Mouse (Mus musculus): ENCODE measurements around the gene Trappc10. TPM values are rescaled to one million over a fixed set of nuclear protein-coding genes. Genes with fewer than 3 reads are reported as not detected.

Gene Trappc10
- polyA plus RNA-seq, 1 experiment from 2014 or later: 13.3 TPM

DNA sequence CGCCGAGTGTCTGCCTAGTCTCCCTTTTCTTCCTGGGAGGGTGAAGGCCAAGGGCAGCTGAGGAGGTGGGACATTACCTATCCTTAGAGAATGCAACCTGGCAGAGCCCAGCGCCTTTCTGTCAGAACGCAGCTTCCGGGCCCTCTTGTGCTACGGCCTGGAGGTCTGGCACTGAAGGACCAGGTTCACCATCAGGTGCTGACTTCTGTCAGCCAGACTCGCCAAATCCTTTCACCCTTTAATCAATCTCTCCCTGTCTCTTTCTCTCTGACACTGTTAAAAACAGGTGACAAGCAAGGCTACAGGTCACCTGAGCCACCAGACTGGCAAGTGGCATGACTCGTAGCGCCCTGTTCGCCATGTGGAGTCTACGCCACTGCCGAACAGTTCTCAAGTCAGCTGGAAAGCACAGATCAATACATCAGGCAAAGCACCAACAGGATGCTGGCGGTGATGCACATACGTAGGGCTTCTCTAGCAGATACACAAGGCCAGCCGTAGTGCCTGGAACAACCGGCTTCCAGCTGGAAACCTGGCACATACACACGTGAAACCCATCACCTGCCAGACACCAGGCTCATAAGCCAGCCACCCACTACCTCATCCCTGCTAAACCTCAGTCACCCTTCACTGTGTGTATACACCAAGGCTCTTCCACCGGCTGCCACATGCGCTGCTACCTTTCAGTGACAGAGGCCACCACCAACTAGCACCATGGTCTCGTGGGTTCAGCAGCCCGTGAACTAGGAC, 79.0 kb downstream of the Trappc10 start:
- Histone ChIP-seq H3K27ac (ENCODE audit: low read depth, low read length) (no peak overlapping the region), H3K36me3 (ENCODE audit: control insufficient read depth, insufficient read depth, low read length) (peaks cover 37% of the 10 kb centered on the region)
- WGBS: 94% methylated on average over 21 of the region's 21 CpGs

GRCm38 (mm10) chr10:78164786-78165185, 79.7 kb downstream of the Trappc10 start:
- ATAC-seq (replicated peaks; ENCODE audit: low FRiP score) (no peak), DNase-seq (ENCODE audit: low spot score) (no peak)
- Histone ChIP-seq H3K4me3 (ENCODE audit: low read depth, low read length) (no peak overlapping the region), H3K27ac (ENCODE audit: low read depth, low read length) (no peak overlapping the region), H3K4me2 (no peak overlapping the region), H3K4me1 (replicated peaks; ENCODE audit: control insufficient read depth, insufficient read depth, low read length) (peaks cover 12% of the 10 kb centered on the region), H3K9me3 (ENCODE audit: control insufficient read depth, low read length) (no peaks in the 10 kb centered on the region), H3K36me3 (ENCODE audit: control insufficient read depth, insufficient read depth, low read length) (peaks cover 37% of the 10 kb centered on the region), H3K9ac (ENCODE audit: low read depth, low read length) (no peak overlapping the region), H3K27me3 (replicated peaks; ENCODE audit: control insufficient read depth, insufficient read depth, low read length) (no peaks in the 10 kb centered on the region)
- WGBS: 92% methylated on average over 12 of the region's 12 CpGs

More for the DNA sequence above, 79.0 kb downstream of the Trappc10 start:
- Histone ChIP-seq H3K27me3 (replicated peaks; ENCODE audit: control insufficient read depth, insufficient read depth, low read length) (no peaks in the 10 kb centered on the region), H3K4me3 (ENCODE audit: low read depth, low read length) (no peak overlapping the region), H3K4me1 (replicated peaks; ENCODE audit: control insufficient read depth, insufficient read depth, low read length) (peaks cover 14% of the 10 kb centered on the region), H3K9me3 (ENCODE audit: control insufficient read depth, low read length) (no peaks in the 10 kb centered on the region), H3K9ac (ENCODE audit: low read depth, low read length) (no peak overlapping the region), H3K4me2 (no peak overlapping the region)
- no peak for DNase-seq (ENCODE audit: low spot score)
- no peak for ATAC-seq (replicated peaks; ENCODE audit: low FRiP score)

- WGBS: 36% methylated on average over 4 of the region's 4 CpGs
- no peak overlapping the region for H3K9ac ChIP-seq (ENCODE audit: low read depth, low read length)
- no peaks in the 10 kb centered on the region for H3K9me3 ChIP-seq (ENCODE audit: control insufficient read depth, low read length)
- H3K36me3 ChIP-seq (ENCODE audit: control insufficient read depth, insufficient read depth, low read length): peaks cover 37% of the 10 kb centered on the region
- H3K4me3 ChIP-seq (ENCODE audit: low read depth, low read length): no peak overlapping the region
- ATAC-seq (replicated peaks; ENCODE audit: low FRiP score): no peak
- DNase-seq (ENCODE audit: low spot score): no peak
- no peak overlapping the region for H3K4me2 ChIP-seq
- H3K4me1 ChIP-seq (replicated peaks; ENCODE audit: control insufficient read depth, insufficient read depth, low read length): peaks cover 17% of the 10 kb centered on the region
- H3K27me3 ChIP-seq (replicated peaks; ENCODE audit: control insufficient read depth, insufficient read depth, low read length): no peaks in the 10 kb centered on the region
- H3K27ac ChIP-seq (ENCODE audit: low read depth, low read length): no peak overlapping the region
Measured at GRCm38 (mm10) chr10:78163923-78164322, 80.5 kb downstream of the Trappc10 start.

DNA sequence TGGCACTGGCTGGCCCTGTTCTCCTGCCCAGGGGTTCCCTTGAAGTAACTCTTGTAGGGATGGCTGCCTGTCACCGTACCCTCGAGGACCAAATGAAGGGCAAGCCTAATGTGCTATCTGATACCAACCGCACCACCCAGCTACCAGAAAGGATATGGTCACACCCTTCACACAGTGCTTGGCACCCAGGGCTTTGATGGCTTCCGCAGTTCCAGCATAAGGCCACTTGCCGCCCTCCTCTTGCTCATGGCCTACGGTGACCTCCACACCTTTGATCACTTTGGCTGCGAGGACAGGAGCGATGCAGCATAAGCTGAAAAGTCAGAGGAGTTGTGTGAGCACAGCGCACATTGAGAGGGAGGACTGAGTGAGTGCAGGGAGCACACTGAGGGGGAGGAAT, 81.2 kb downstream of the Trappc10 start:
- no peak for ATAC-seq (replicated peaks; ENCODE audit: low FRiP score)
- peaks cover 35% of the 10 kb centered on the region for H3K36me3 ChIP-seq (ENCODE audit: control insufficient read depth, insufficient read depth, low read length)

DNA sequence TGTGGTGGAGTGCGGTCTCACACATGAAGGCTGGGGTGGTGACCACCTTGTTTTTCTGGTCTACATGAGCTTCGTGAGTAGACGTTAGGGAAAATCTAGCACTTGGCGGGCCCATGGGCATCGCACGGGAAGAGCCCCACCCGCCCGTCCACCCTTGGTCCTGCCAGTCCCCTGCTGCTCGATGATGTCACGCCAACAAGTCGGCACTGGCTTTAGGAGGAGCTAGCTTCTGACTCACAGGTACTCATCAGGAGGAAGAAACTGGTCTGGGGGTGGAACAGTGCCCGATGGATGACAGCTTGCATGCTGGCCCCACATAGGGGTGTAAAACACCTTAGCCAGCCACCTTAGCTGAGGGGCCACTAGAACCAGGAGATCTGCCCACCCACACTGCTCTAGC, 81.8 kb downstream of the Trappc10 start:
- no peak overlapping the region for H3K4me2 ChIP-seq
- DNase-seq (ENCODE audit: low spot score): no peak
- H3K27ac ChIP-seq (ENCODE audit: low read depth, low read length): no peak overlapping the region
- H3K4me3 ChIP-seq (ENCODE audit: low read depth, low read length): no peak overlapping the region
- 95% methylated on average over 12 of the region's 12 CpGs for WGBS
- no peak overlapping the region for H3K9ac ChIP-seq (ENCODE audit: low read depth, low read length)
- peaks cover 9% of the 10 kb centered on the region for H3K4me1 ChIP-seq (replicated peaks; ENCODE audit: control insufficient read depth, insufficient read depth, low read length)
- ATAC-seq (replicated peaks; ENCODE audit: low FRiP score): no peak
- no peaks in the 10 kb centered on the region for H3K9me3 ChIP-seq (ENCODE audit: control insufficient read depth, low read length)
- H3K27me3 ChIP-seq (replicated peaks; ENCODE audit: control insufficient read depth, insufficient read depth, low read length): no peaks in the 10 kb centered on the region
- H3K36me3 ChIP-seq (ENCODE audit: control insufficient read depth, insufficient read depth, low read length): peaks cover 35% of the 10 kb centered on the region

More for the DNA sequence above, 81.2 kb downstream of the Trappc10 start:
- Histone ChIP-seq H3K9me3 (ENCODE audit: control insufficient read depth, low read length) (no peaks in the 10 kb centered on the region), H3K27ac (ENCODE audit: low read depth, low read length) (no peak overlapping the region), H3K4me2 (no peak overlapping the region), H3K4me1 (replicated peaks; ENCODE audit: control insufficient read depth, insufficient read depth, low read length) (peaks cover 10% of the 10 kb centered on the region), H3K4me3 (ENCODE audit: low read depth, low read length) (no peak overlapping the region), H3K9ac (ENCODE audit: low read depth, low read length) (no peak overlapping the region), H3K27me3 (replicated peaks; ENCODE audit: control insufficient read depth, insufficient read depth, low read length) (no peaks in the 10 kb centered on the region)
- DNase-seq (ENCODE audit: low spot score): no peak
- 90% methylated on average over 9 of the region's 9 CpGs for WGBS

- Histone ChIP-seq H3K27ac (ENCODE audit: low read depth, low read length) (no peak overlapping the region), H3K9me3 (ENCODE audit: control insufficient read depth, low read length) (no peaks in the 10 kb centered on the region), H3K9ac (ENCODE audit: low read depth, low read length) (no peak overlapping the region), H3K27me3 (replicated peaks; ENCODE audit: control insufficient read depth, insufficient read depth, low read length) (no peaks in the 10 kb centered on the region), H3K4me3 (ENCODE audit: low read depth, low read length) (no peak overlapping the region), H3K36me3 (ENCODE audit: control insufficient read depth, insufficient read depth, low read length) (peaks cover 22% of the 10 kb centered on the region), H3K4me1 (replicated peaks; ENCODE audit: control insufficient read depth, insufficient read depth, low read length) (peaks cover 9% of the 10 kb centered on the region), H3K4me2 (no peak overlapping the region)
- 81% methylated on average over 8 of the region's 8 CpGs for WGBS
- no peak for DNase-seq (ENCODE audit: low spot score)
- ATAC-seq (replicated peaks; ENCODE audit: low FRiP score): no peak
Measured at GRCm38 (mm10) chr10:78161096-78161495, 83.3 kb downstream of the Trappc10 start.

DNA sequence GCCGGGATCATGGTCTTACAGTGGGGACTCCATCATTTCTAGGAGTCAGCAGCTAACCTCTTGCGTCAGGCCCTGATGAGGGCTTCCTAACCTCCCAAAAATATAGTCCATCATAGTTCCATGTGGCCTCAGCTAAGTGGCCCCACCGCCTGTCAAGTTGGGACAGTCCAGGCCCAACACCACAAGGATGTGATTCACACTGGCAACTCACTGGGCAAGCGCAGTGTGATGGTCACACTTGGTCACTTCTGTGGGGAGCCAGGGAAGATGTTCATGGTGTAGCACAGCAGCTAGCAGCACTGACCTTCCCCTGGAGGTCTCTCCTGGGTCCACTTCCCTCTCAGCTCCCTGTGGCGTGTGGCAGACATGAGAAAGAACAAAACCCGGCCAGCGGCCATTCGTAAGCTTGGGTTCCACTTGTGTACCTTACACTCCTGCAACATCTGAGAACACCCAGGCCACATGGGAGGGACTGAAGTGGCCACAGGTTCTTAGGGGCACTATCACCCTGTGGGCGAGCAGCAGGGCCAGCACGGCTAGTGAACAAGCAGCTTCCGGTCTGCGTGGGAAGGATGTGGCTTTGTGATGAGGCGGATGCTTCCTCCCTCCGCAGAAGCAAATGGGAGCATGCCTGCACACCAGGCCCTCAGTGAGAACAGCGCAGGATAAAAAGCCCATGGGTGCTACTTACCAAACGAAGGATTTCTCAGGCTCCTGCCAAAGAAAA, 83.9 kb downstream of the Trappc10 start:
- Histone ChIP-seq H3K9ac (ENCODE audit: low read depth, low read length) (no peak overlapping the region), H3K36me3 (ENCODE audit: control insufficient read depth, insufficient read depth, low read length) (peaks cover 19% of the 10 kb centered on the region), H3K4me3 (ENCODE audit: low read depth, low read length) (no peak overlapping the region), H3K27ac (ENCODE audit: low read depth, low read length) (no peak overlapping the region), H3K4me1 (replicated peaks; ENCODE audit: control insufficient read depth, insufficient read depth, low read length) (peaks cover 9% of the 10 kb centered on the region), H3K9me3 (ENCODE audit: control insufficient read depth, low read length) (no peaks in the 10 kb centered on the region), H3K27me3 (replicated peaks; ENCODE audit: control insufficient read depth, insufficient read depth, low read length) (no peaks in the 10 kb centered on the region), H3K4me2 (0 out of 2 replicates have a peak overlapping the region, but pooled peaks have one; percentile 7)
- no peak for DNase-seq (ENCODE audit: low spot score)
- 0 out of 2 replicates have a peak, but pooled peaks have one; percentile 16 for ATAC-seq (replicated peaks; ENCODE audit: low FRiP score)
- 62% methylated on average over 16 of the region's 16 CpGs for WGBS

- DNase-seq (ENCODE audit: low spot score): peak; percentile 75
- no peaks in the 10 kb centered on the region for H3K27me3 ChIP-seq (replicated peaks; ENCODE audit: control insufficient read depth, insufficient read depth, low read length)
- H3K9me3 ChIP-seq (ENCODE audit: control insufficient read depth, low read length): no peaks in the 10 kb centered on the region
- peaks cover 9% of the 10 kb centered on the region for H3K4me1 ChIP-seq (replicated peaks; ENCODE audit: control insufficient read depth, insufficient read depth, low read length)
- H3K27ac ChIP-seq (ENCODE audit: low read depth, low read length): no peak overlapping the region
- peaks cover 18% of the 10 kb centered on the region for H3K36me3 ChIP-seq (ENCODE audit: control insufficient read depth, insufficient read depth, low read length)
- no peak overlapping the region for H3K9ac ChIP-seq (ENCODE audit: low read depth, low read length)
- H3K4me3 ChIP-seq (ENCODE audit: low read depth, low read length): no peak overlapping the region; the same call in 1 of the 2 replicates
- WGBS: 3% methylated on average over 7 of the region's 7 CpGs
- H3K4me2 ChIP-seq: peak overlapping the region; percentile 65
- peak; percentile 69 for ATAC-seq (replicated peaks; ENCODE audit: low FRiP score)
Measured at GRCm38 (mm10) chr10:78159906-78160305, 84.5 kb downstream of the Trappc10 start.

Measured in liver, embryonic 11.5 days (tissue).